9 mouse cellular contexts compared by ENCODE assay signal in the genomic region with DNA sequence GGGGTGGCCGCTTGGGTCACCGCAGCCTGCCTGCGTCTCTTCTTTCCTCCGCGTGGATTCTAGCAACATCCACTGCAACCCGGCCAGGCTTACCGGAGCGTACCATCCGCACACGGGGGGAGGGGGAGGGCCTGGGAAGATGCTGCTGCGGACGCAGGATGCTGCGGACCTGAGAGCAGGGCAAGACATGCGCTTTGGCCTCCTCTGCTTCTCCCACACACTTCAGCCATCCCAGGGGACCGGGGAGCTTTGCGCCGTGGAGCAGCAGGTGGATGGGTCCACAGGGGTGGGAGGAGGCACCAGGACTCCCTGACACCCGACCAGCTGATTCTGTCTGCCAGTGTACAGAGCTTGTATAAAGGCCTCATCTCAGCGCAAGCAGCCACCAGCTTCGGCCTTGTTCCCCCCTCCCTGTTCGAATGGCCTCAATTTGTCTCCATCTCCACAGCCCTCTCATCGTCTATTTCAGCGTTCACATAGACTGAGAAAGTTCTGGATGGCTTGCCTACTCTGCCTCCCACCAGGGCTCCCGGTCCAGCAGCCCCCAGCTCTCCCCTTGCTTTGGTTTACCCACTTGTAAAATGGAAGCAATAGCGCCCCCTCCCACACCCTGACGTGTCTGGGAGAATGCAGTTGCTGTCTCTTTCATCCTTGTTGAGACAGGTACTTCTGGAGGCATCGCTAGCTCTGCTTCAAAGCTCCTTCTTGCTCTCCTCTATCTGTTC. TPM values are rescaled to one million over a fixed set of nuclear protein-coding genes. Genes with fewer than 3 reads are reported as not detected.
DNase-seq lines count a peak whose midpoint lies in the region; ATAC-seq and TF ChIP-seq lines count a peak whose summit lies in the region.
"Had no signal": no experiment of that assay in that cellular context is flagged by ENCODE, and none has a peak within 500 bp of the region (broad histone marks: within the 10 kb centered on the region; RNA-seq: fewer than 3 reads in every experiment).

A gene (minus strand): TSS at position 537 of the 725 bp plus-strand sequence.

- no peaks in the 10 kb centered on the region for H3K4me1 ChIP-seq in liver, postnatal 0 days (ENCODE audit: insufficient read depth)
- no peaks in the 10 kb centered on the region for H3K4me1 ChIP-seq in liver, embryonic 12.5 days
- peaks cover 19% of the 10 kb centered on the region for H3K4me1 ChIP-seq in hindbrain, embryonic 14.5 days (replicated peaks; ENCODE audit: control insufficient read depth, insufficient read depth, low read length)
- H3K4me1 ChIP-seq in midbrain, embryonic 10.5 days, result peaks cover 17% of the 10 kb centered on the region

- 33% methylated on average over 22 of the region's 27 CpGs for WGBS in liver, postnatal 0 days (ENCODE audit: insufficient replicate concordance)
- WGBS in liver, embryonic 12.5 days (ENCODE audit: insufficient replicate concordance), result 23% methylated on average over 27 of the region's 27 CpGs
- 12% methylated on average over 23 of the region's 27 CpGs for WGBS in hindbrain, embryonic 14.5 days
- WGBS in midbrain, embryonic 10.5 days, result 13% methylated on average over 26 of the region's 27 CpGs

- H3K36me3 ChIP-seq in liver, postnatal 0 days (replicated peaks; ENCODE audit: insufficient read depth, low read length), result no peaks in the 10 kb centered on the region
- H3K36me3 ChIP-seq in liver, embryonic 12.5 days, result no peaks in the 10 kb centered on the region
- no peaks in the 10 kb centered on the region for H3K36me3 ChIP-seq in hindbrain, embryonic 14.5 days (replicated peaks; ENCODE audit: control insufficient read depth, insufficient read depth)
- no peaks in the 10 kb centered on the region for H3K36me3 ChIP-seq in midbrain, embryonic 10.5 days

- H3K9ac ChIP-seq in liver, postnatal 0 days (replicated peaks), result no peak within 1 kb of the TSS
- no peak within 1 kb of the TSS for H3K9ac ChIP-seq in liver, embryonic 12.5 days
- peak within 1 kb of the TSS; percentile 64 for H3K9ac ChIP-seq in hindbrain, embryonic 14.5 days

- no peak for ATAC-seq in liver, postnatal 0 days
- no peak for ATAC-seq in liver, embryonic 12.5 days
- ATAC-seq in hindbrain, embryonic 14.5 days (ENCODE audit: low FRiP score), result peak; percentile 70; the same call in 1 of the 2 replicates

- H3K4me3 ChIP-seq in liver, postnatal 0 days (ENCODE audit: low read depth, low read length), result no peak within 1 kb of the TSS
- H3K4me3 ChIP-seq in liver, embryonic 12.5 days, result no peak within 1 kb of the TSS
- H3K4me3 ChIP-seq in hindbrain, embryonic 14.5 days (replicated peaks; ENCODE audit: low read length), result peak within 1 kb of the TSS; percentile 33
- peak within 1 kb of the TSS; percentile 48 for H3K4me3 ChIP-seq in midbrain, embryonic 10.5 days
- H3K4me3 ChIP-seq: myocyte had no signal

- TF ChIP-seq CTCF in liver, postnatal 0 days (IDR thresholded peaks at IDR 0.05; ENCODE audit: low read depth), result 0 out of 2 replicates have a peak, but pooled peaks have one; percentile 5

- H3K9me3 ChIP-seq in liver, postnatal 0 days (ENCODE audit: low read length), result no peaks in the 10 kb centered on the region
- H3K9me3 ChIP-seq in liver, embryonic 12.5 days (replicated peaks), result no peaks in the 10 kb centered on the region
- H3K9me3 ChIP-seq in hindbrain, embryonic 14.5 days (ENCODE audit: control insufficient read depth, low read length), result no peaks in the 10 kb centered on the region
- H3K9me3 ChIP-seq in midbrain, embryonic 10.5 days (replicated peaks), result no peaks in the 10 kb centered on the region

- no peak within 1 kb of the TSS for H3K4me2 ChIP-seq in liver, postnatal 0 days (ENCODE audit: low read depth, low read length)
- no peak within 1 kb of the TSS for H3K4me2 ChIP-seq in liver, embryonic 12.5 days
- peak within 1 kb of the TSS; percentile 61 for H3K4me2 ChIP-seq in hindbrain, embryonic 14.5 days (replicated peaks)

- no peak within 1 kb of the TSS for H3K27ac ChIP-seq in liver, postnatal 0 days (ENCODE audit: low read depth)
- H3K27ac ChIP-seq in liver, embryonic 12.5 days, result no peak within 1 kb of the TSS
- H3K27ac ChIP-seq in hindbrain, embryonic 14.5 days, result peak within 1 kb of the TSS; percentile 77
- H3K27ac ChIP-seq in midbrain, embryonic 10.5 days (replicated peaks), result peak within 1 kb of the TSS; percentile 70

- no peak for DNase-seq in liver, postnatal 0 days
- peak; percentile 67 for DNase-seq in embryo, embryonic 11 days
- DNase-seq in hindbrain, embryonic 14.5 days (ENCODE audit: low spot score), result peak; percentile 69
- DNase-seq in midbrain, embryonic 10.5 days (ENCODE audit: low spot score), result peak; percentile 49
- DNase-seq in telencephalon, adult 2 months (ENCODE audit: low read depth, low spot score), result peak; percentile 77
- DNase-seq in spleen, adult 18-20 months, result no peak
- DNase-seq in testis, postnatal 10 days (ENCODE audit: low spot score), result no peak

- no peak for TF ChIP-seq EP300 in liver, postnatal 0 days (IDR thresholded peaks at IDR 0.05; ENCODE audit: low read depth)

- peaks cover 5% of the 10 kb centered on the region; the same call in 1 of the 2 replicates for H3K27me3 ChIP-seq in liver, postnatal 0 days (ENCODE audit: insufficient read depth, low read length)
- H3K27me3 ChIP-seq in liver, embryonic 12.5 days (replicated peaks), result peaks cover 64% of the 10 kb centered on the region
- no peaks in the 10 kb centered on the region for H3K27me3 ChIP-seq in hindbrain, embryonic 14.5 days (ENCODE audit: control insufficient read depth, insufficient read depth, low read length)
- peaks cover 34% of the 10 kb centered on the region for H3K27me3 ChIP-seq in midbrain, embryonic 10.5 days (ENCODE audit: low read depth, poor library complexity, severe bottlenecking)

RNA-seq across cellular contexts. Expression of the gene that starts here (rescaled TPM):
- not detected in 2 replicates for polyA plus RNA-seq in liver, postnatal 0 days (2015; fragmentation: Nextera tagmentation; extraction: Ambion mirVana)
- polyA plus RNA-seq in liver, embryonic 12.5 days (2016; fragmentation: Nextera tagmentation; extraction: Ambion mirVana), result 0.08 and 0.23 TPM in 2 replicates
- polyA plus RNA-seq in hindbrain, embryonic 14.5 days (2014; fragmentation: Nextera tagmentation; extraction: Ambion mirVana), result 32.0 and 44.4 TPM in 2 replicates
- 0.86 and 1.1 TPM in 2 replicates for polyA plus RNA-seq in midbrain, embryonic 10.5 days (2016; fragmentation: Nextera tagmentation; extraction: Ambion mirVana)

Comparison
In these comparisons a context has a peak if more than half of its experiments do, and no peak if none do; other contexts are left out.
1. RNA of the gene that starts here (polyA plus RNA-seq): 32.0 to 44.4 TPM in hindbrain, embryonic 14.5 days; 0.86 to 1.1 TPM in midbrain, embryonic 10.5 days, 0.08 to 0.23 TPM in liver, embryonic 12.5 days and not detected in liver, postnatal 0 days; every median in the first group is over 10 times any median in the second.
2. DNase-seq: peak in embryo, embryonic 11 days (single experiment), hindbrain, embryonic 14.5 days (single experiment), midbrain, embryonic 10.5 days (single experiment) and telencephalon, adult 2 months (single experiment); none in liver, postnatal 0 days (single experiment), spleen, adult 18-20 months (0 of 2) and testis, postnatal 10 days (single experiment).
3. H3K27ac ChIP-seq: peak in hindbrain, embryonic 14.5 days (single experiment) and midbrain, embryonic 10.5 days (single experiment); none in liver, postnatal 0 days (single experiment) and liver, embryonic 12.5 days (single experiment).
4. H3K4me3 ChIP-seq: peak in hindbrain, embryonic 14.5 days (single experiment) and midbrain, embryonic 10.5 days (single experiment); none in liver, postnatal 0 days (single experiment) and liver, embryonic 12.5 days (single experiment).